Mouse (Mus musculus) G1E (cell line): ENCODE results near the gene Mas1. TPM values are rescaled to one million over a fixed set of nuclear protein-coding genes. Genes with fewer than 3 reads are reported as not detected.

Source experiments
- ATAC-seq: 2 replicates; pipeline ENCODE4 v1.8.0; 2016; ENCODE audit warnings: mild to moderate bottlenecking; ENCODE audit not compliant: insufficient number of reproducible peaks, poor library complexity, low FRiP score, severe bottlenecking; ENCODE audit errors: extremely low read depth
- DNase-seq: peaks from one replicate; pipeline ENCODE4 v3.0.0; 2012; ENCODE audit warnings: low spot score
- H3K27me3 ChIP-seq: 2 replicates; pipeline ENCODE4 v1.6.1; 2012; ENCODE audit warnings: mild to moderate bottlenecking, low read length, inconsistent platforms; ENCODE audit not compliant: insufficient read depth
- H3K36me3 ChIP-seq: replicated peaks from 2 replicates; pipeline ENCODE3; 2012; ENCODE audit warnings: mild to moderate bottlenecking, inconsistent platforms
- H3K4me1 ChIP-seq: 2 replicates; pipeline ENCODE4 v1.6.1; 2012; ENCODE audit warnings: low read depth, low read length, inconsistent platforms, mixed read lengths; ENCODE audit not compliant: insufficient read depth
- H3K4me3 ChIP-seq: 2 replicates; pipeline ENCODE4 v1.5.1; 2012; ENCODE audit warnings: low read depth, mild to moderate bottlenecking, inconsistent platforms, low read length, moderate library complexity, mixed read lengths
- H3K9me3 ChIP-seq: replicated peaks from 2 replicates; pipeline ENCODE4 v1.6.1; 2012; ENCODE audit warnings: inconsistent platforms
- CTCF ChIP-seq: IDR thresholded peaks from 2 replicates; pipeline ENCODE4 v1.5.1; 2012; ENCODE audit warnings: low read depth, low read length, inconsistent platforms, mixed read lengths
- GATA1 ChIP-seq: IDR thresholded peaks from 2 replicates; pipeline ENCODE4 v1.6.1; 2012; ENCODE audit warnings: borderline replicate concordance, low read length, inconsistent platforms, mixed read lengths
- GATA2 ChIP-seq: IDR thresholded peaks from 2 replicates; pipeline ENCODE4 v1.6.1; 2012; ENCODE audit warnings: low read depth, low read length, inconsistent platforms, borderline replicate concordance
- POLR2AphosphoS5 ChIP-seq: IDR thresholded peaks from 2 replicates; pipeline ENCODE4 v1.6.1; 2012; ENCODE audit warnings: low read depth, low read length, inconsistent platforms; ENCODE audit not compliant: insufficient replicate concordance
- TAL1 ChIP-seq: conservative IDR thresholded peaks from 2 replicates; pipeline ENCODE4 v1.6.1; 2012; ENCODE audit warnings: low read depth, low read length, inconsistent platforms, mixed read lengths
- polyA plus RNA-seq: library from polyadenylated mRNA; stranded (reverse); fragments of >175 nt; gene quantifications from 2 replicates; pipeline ENCODE4 v1.2.3, GENCODE M21; 2012
- total RNA-seq, 2 experiments: library from RNA; stranded (forward) in 1 of 2; stranded (reverse) in 1 of 2; fragments of 200-1000 nt in 1 of 2; fragments of >200 nt in 1 of 2; fragmentation: Nextera tagmentation in 1 of 2; gene quantifications; 2 replicates each; pipeline ENCODE4 v1.2.3; 2014 to 2017

Gene Mas1
- total and polyA plus RNA-seq, 3 experiments, result not detected

- DNase-seq (no peak), ATAC-seq (no peak)
- H3K4me3 ChIP-seq, result no peak overlapping the region
- peaks cover 5% of the 10 kb centered on the region; the same call in 1 of the 2 replicates for H3K9me3 ChIP-seq
- H3K36me3 ChIP-seq, result peaks cover 55% of the 10 kb centered on the region
- no peaks in the 10 kb centered on the region for H3K27me3 ChIP-seq
- H3K4me1 ChIP-seq, result peaks cover 21% of the 10 kb centered on the region
- no peak for TF ChIP-seq CTCF
- no peak for TF ChIP-seq POLR2AphosphoS5
- no peak for TF ChIP-seq TAL1
- TF ChIP-seq GATA2, result no peak
- no peak for TF ChIP-seq GATA1
These were observed 57.0 kb downstream of the Mas1 start for GRCm38 (mm10) chr17:12810973-12811303.

DNA sequence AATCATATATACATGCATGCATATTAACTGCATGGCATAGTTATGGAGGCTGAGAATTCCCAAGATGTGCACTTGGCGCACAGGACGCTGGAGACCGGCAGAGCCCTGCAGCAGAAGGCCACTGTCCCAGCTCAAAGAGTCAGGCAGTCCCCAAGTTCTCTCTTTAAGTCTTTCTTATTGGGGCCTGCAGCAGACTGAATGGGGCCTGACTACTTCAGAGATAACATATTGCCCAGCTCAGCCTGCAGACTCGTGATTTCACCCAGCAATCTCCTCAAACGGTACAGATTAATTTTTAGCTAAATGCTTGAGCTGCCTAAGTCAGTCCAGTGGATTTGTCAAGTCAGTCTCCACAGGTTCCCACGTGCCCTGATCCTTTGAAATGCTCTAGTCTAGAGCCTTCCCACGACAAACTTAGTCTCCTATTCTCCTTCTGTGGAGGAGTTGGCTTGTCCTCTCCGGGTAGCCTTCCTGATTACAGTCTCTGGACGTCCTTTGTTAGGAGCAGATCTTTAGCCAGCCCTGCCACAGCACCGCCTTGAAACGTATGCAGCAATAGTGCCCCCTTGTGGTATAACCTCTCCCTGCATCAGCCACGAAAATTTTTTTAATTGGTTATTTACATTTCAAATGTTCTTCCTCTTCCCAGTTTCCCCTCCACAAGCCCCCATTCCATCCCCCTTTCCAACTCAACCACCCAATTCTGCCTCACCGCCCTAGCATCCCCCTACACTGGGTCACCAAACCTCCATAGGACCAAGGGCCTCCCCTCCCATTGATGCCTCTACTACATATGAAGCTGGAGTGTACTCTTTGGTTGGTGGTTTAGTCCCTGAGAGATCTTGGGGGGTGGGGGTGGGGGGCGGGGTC is 57.6 kb downstream of the Mas1 start:
- DNase-seq, result no peak
- Histone ChIP-seq H3K4me1 (peaks cover 16% of the 10 kb centered on the region), H3K9me3 (peaks cover 5% of the 10 kb centered on the region), H3K4me3 (no peak overlapping the region), H3K36me3 (peaks cover 50% of the 10 kb centered on the region), H3K27me3 (no peaks in the 10 kb centered on the region)
- peak; percentile 66 for TF ChIP-seq CTCF
- TF ChIP-seq GATA1, result no peak
- ATAC-seq, result peak; percentile 60

DNA sequence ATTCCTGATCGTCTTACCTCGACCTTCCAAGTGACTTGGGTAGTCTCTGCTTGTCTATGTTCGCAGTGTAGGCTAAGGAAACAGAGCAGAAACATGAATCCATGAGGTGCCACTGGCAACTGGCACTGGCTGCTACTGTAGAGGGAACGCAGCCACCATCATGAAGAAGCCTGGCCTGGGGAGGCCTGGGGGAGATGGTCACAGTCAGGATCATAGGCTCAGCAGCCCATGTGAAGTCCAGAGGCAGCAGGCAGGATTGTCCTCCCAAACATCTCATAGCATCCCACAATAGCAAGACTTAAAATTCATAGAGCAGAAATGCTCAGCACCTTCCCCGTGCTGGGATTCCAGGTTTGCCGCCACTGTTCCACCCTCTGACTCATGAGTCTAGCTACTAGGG is 59.1 kb downstream of the Mas1 start:
- peaks cover 45% of the 10 kb centered on the region for H3K36me3 ChIP-seq
- TF ChIP-seq POLR2AphosphoS5, result no peak
- TF ChIP-seq TAL1, result no peak
- no peak for TF ChIP-seq GATA2
- no peak for TF ChIP-seq GATA1
- TF ChIP-seq CTCF, result no peak
- peaks cover 3% of the 10 kb centered on the region for H3K9me3 ChIP-seq
- no peaks in the 10 kb centered on the region for H3K27me3 ChIP-seq
- H3K4me1 ChIP-seq, result peaks cover 12% of the 10 kb centered on the region
- ATAC-seq (no peak), DNase-seq (no peak)
- H3K4me3 ChIP-seq, result no peak overlapping the region

GRCm38 (mm10) chr17:12804584-12805445 is 63.1 kb downstream of the Mas1 start:
- ATAC-seq, result no peak
- Histone ChIP-seq H3K4me3 (no peak overlapping the region), H3K9me3 (peaks cover 3% of the 10 kb centered on the region), H3K27me3 (no peaks in the 10 kb centered on the region), H3K4me1 (peaks cover 4% of the 10 kb centered on the region; the same call in 1 of the 2 replicates), H3K36me3 (peaks cover 34% of the 10 kb centered on the region)
- DNase-seq, result no peak
- TF ChIP-seq GATA1, result no peak
- no peak for TF ChIP-seq TAL1
- TF ChIP-seq POLR2AphosphoS5, result no peak
- TF ChIP-seq CTCF, result no peak
- TF ChIP-seq GATA2, result no peak

- Histone ChIP-seq H3K36me3 (peaks cover 39% of the 10 kb centered on the region), H3K4me3 (no peak overlapping the region), H3K4me1 (peaks cover 16% of the 10 kb centered on the region), H3K27me3 (no peaks in the 10 kb centered on the region), H3K9me3 (peaks cover 3% of the 10 kb centered on the region)
- ATAC-seq (no peak), DNase-seq (no peak)
- no peak for TF ChIP-seq POLR2AphosphoS5
- TF ChIP-seq GATA2, result no peak
- TF ChIP-seq GATA1, result no peak
- TF ChIP-seq CTCF, result no peak
- TF ChIP-seq TAL1, result no peak
These were observed 65.9 kb downstream of the Mas1 start for GRCm38 (mm10) chr17:12801861-12802540.
